Mouse (Mus musculus) embryonic fibroblast, embryonic 13.5 days (primary cell): ENCODE results near the gene Ptprn2. TPM values are rescaled to one million over a fixed set of nuclear protein-coding genes. Genes with fewer than 3 reads are reported as not detected.

Experiments used
- H3K27ac ChIP-seq: 2 replicates; pipeline ENCODE4 v1.5.1; 2012; ENCODE audit warnings: low read length, control low read depth, inconsistent platforms; ENCODE audit not compliant: insufficient read depth
- H3K4me1 ChIP-seq: 2 replicates; pipeline ENCODE4 v1.6.1; 2011; ENCODE audit warnings: low read length; ENCODE audit not compliant: control insufficient read depth, insufficient read depth
- H3K4me3 ChIP-seq: 2 replicates; pipeline ENCODE4 v1.5.1; 2011; ENCODE audit warnings: mild to moderate bottlenecking, control low read depth, low read length; ENCODE audit not compliant: insufficient read depth
- CTCF ChIP-seq: IDR thresholded peaks from 2 replicates; pipeline ENCODE4 v1.5.1; 2011; ENCODE audit warnings: mild to moderate bottlenecking, control low read depth, low read length, moderate library complexity, borderline replicate concordance; ENCODE audit not compliant: insufficient read depth
- POLR2A ChIP-seq: IDR thresholded peaks from 2 replicates; pipeline ENCODE4 v1.6.1; 2011; ENCODE audit warnings: low read depth, mild to moderate bottlenecking, control low read depth, low read length, moderate library complexity
- polyA plus RNA-seq: library from polyadenylated mRNA; stranded (reverse); fragments of >200 nt; gene quantifications from 2 replicates; pipeline ENCODE4 v1.2.4, GENCODE M21; 2011; ENCODE audit warnings: low read depth; ENCODE audit not compliant: missing spikeins, insufficient read length

Ptprn2 gene
- polyA plus RNA-seq, 1 experiment = 0.26 TPM

GRCm38 (mm10) chr12:116637498-116637897 lies 152.0 kb downstream of the Ptprn2 start:
- TF ChIP-seq CTCF (no peak), POLR2A (no peak)
- no peak overlapping the region for H3K27ac ChIP-seq

GRCm38 (mm10) chr12:116640871-116641270 lies 155.4 kb downstream of the Ptprn2 start:
- Histone ChIP-seq H3K4me3 (no peak overlapping the region), H3K4me1 (no peaks in the 10 kb centered on the region), H3K27ac (no peak overlapping the region)
- TF ChIP-seq CTCF = no peak
- TF ChIP-seq POLR2A = no peak

More at GRCm38 (mm10) chr12:116637498-116637897, 152.0 kb downstream of the Ptprn2 start:
- Histone ChIP-seq H3K4me3 (no peak overlapping the region), H3K4me1 (no peaks in the 10 kb centered on the region)

- H3K4me3 ChIP-seq = no peak overlapping the region
- H3K27ac ChIP-seq = no peak overlapping the region
- TF ChIP-seq CTCF (no peak), POLR2A (no peak)
- no peaks in the 10 kb centered on the region for H3K4me1 ChIP-seq
Measured at GRCm38 (mm10) chr12:116641339-116642190, 156.0 kb downstream of the Ptprn2 start.

- TF ChIP-seq POLR2A (no peak), CTCF (no peak)
- no peak overlapping the region for H3K27ac ChIP-seq
- H3K4me3 ChIP-seq = no peak overlapping the region
- no peaks in the 10 kb centered on the region for H3K4me1 ChIP-seq
Measured at GRCm38 (mm10) chr12:116642191-116642549, 156.7 kb downstream of the Ptprn2 start.

GRCm38 (mm10) chr12:116646771-116647170 lies 161.3 kb downstream of the Ptprn2 start:
- TF ChIP-seq POLR2A (no peak), CTCF (no peak)
- no peaks in the 10 kb centered on the region for H3K4me1 ChIP-seq
- no peak overlapping the region for H3K27ac ChIP-seq
- no peak overlapping the region for H3K4me3 ChIP-seq

- no peak for TF ChIP-seq CTCF
- TF ChIP-seq POLR2A = no peak
- Histone ChIP-seq H3K4me1 (no peaks in the 10 kb centered on the region), H3K27ac (no peak overlapping the region), H3K4me3 (no peak overlapping the region)
Measured at GRCm38 (mm10) chr12:116648584-116649206, 163.2 kb downstream of the Ptprn2 start.

GRCm38 (mm10) chr12:116653684-116654083 lies 168.2 kb downstream of the Ptprn2 start:
- no peak overlapping the region for H3K27ac ChIP-seq
- H3K4me1 ChIP-seq = no peaks in the 10 kb centered on the region
- TF ChIP-seq CTCF = 0 out of 2 replicates have a peak, but pooled peaks have one; percentile 6
- TF ChIP-seq POLR2A = no peak
- H3K4me3 ChIP-seq = no peak overlapping the region

- Histone ChIP-seq H3K4me1 (no peaks in the 10 kb centered on the region), H3K27ac (no peak overlapping the region), H3K4me3 (no peak overlapping the region)
- no peak for TF ChIP-seq POLR2A
- no peak for TF ChIP-seq CTCF
Measured at GRCm38 (mm10) chr12:116660076-116660475, 174.6 kb downstream of the Ptprn2 start.

GRCm38 (mm10) chr12:116661018-116661417 lies 175.5 kb downstream of the Ptprn2 start:
- TF ChIP-seq POLR2A (no peak), CTCF (no peak)
- Histone ChIP-seq H3K4me3 (no peak overlapping the region), H3K4me1 (no peaks in the 10 kb centered on the region), H3K27ac (no peak overlapping the region)

GRCm38 (mm10) chr12:116677701-116678100 lies 192.2 kb downstream of the Ptprn2 start:
- Histone ChIP-seq H3K27ac (no peak overlapping the region), H3K4me1 (no peaks in the 10 kb centered on the region), H3K4me3 (no peak overlapping the region)
- no peak for TF ChIP-seq POLR2A
- TF ChIP-seq CTCF = no peak

- Histone ChIP-seq H3K4me1 (no peaks in the 10 kb centered on the region), H3K27ac (no peak overlapping the region), H3K4me3 (no peak overlapping the region)
- TF ChIP-seq CTCF (no peak), POLR2A (no peak)
Measured at GRCm38 (mm10) chr12:116689832-116690231, 204.3 kb downstream of the Ptprn2 start.
